Mouse (Mus musculus) MEL-GATA-1-ER (cell line): ENCODE measurements around the gene Prrc2a.

Experiments used
- DNase-seq: peaks from one replicate; pipeline ENCODE4 v3.0.0-alpha.2; 2012; ENCODE audit warnings: low read depth; ENCODE audit errors: extremely low read depth

Prrc2a gene

DNA sequence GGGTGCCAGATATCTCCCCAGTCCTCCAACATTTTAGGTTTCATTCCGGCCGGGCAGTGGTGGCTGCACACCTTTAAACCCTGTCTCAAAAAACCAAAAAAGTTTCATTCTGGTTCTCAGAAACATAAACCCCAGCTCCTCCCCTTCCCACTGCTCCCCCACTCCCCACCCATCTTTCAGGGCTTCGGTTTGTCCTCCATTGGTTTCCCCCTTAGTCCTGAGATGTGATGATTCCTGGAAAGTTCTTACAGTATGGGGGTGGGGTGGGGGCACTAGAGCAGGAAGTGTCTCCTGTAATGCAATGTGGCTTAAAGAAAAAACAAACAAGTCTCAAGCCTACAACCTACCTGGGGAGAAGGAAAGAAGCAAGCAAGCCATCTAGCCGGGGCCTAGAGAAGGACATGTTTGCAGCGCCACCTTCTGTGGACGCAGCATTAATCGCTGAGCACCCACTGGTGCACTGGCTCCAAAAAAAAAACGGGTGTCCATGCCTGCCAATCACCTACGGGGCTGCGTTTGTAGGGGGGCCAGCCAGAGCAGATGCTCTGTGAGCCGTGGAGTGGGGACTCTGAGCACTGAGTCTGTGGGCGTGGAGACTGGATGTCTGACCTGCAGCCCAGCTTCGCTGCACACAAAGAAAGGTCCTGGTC lies 58.8 kb downstream of the Prrc2a start:
- no peak for DNase-seq

DNA sequence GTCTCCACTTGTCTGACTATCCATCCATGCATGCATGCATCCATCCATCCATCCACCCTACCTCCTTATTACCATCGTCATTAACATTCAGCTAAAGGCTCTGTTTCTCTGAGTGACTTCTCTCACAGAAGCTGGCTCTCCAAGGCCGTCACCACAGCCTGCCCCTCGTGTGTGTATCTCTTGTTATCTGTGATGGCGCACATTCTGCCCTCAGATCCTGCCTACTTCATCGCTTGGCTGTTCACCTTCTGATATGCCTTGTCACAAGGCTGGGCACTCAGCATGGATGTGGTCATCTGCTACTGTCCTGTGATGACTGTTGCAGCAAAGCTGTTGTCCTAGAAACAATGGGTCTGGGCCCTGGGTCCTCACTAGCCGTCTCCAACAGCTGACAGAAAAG lies 59.9 kb downstream of the Prrc2a start:
- peak; percentile 79 for DNase-seq

DNA sequence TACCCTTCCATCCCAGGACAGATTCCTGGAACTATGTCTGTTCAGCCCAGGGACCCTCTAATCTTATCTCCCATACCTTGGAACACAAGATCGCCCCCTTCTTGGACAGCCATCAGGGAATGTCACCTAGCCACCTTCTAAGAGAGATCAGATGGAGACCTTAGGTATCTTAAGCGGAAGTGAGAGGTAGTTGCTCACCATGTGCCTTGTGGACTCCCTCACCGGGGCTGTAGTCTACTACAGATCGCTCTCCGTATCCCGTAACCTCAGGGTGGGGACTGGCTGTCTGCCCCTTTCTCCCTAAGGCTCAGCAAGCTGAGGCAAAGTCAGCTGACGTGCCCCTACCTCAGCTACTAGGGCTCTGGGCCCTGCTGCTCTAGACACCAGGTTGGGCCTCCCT lies 60.6 kb downstream of the Prrc2a start:
- DNase-seq: no peak

DNA sequence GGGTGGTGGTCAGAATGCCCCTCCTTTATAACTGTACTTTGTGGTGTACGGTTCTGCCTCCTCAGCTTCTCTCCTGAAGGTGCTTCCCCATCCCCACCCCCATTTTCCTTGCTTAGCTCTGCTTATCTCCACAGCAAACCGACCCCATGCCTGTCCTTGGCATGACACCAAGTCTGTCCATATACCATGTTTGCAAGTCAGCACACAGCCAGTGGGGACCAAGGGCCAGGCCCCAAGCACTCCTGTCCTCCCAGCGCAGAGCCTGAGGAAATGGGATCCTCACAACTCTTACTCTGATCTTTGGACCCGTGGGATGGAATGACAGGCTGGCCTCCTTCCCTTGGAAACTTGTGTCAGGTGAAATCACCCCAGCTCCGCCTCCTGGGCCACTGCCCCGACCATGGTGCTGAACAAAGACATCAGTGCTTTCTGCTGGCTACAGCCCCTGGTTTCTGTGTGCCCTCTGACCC lies 61.4 kb downstream of the Prrc2a start:
- DNase-seq: peak; percentile 93

DNA sequence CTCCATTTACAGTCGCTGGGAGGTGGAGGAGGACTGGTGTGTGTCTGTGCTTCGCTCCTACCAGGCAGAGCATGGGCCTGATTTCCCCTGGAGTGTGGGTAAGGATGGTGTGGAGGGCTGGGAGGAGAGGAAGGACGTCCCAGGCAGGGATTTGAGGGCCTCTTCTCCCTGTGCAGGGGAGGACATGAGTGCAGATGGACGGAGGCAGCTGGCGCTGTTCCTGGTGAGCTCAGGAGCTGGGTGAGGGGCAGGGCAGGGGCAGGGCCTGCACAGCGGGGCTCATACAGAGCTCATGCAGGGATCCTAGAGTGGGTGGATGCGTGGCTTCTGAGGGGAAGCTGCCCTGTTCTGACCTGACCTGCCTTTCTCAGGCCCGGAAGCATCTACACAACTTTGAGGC lies 62.4 kb downstream of the Prrc2a start:
- no peak for DNase-seq

DNA sequence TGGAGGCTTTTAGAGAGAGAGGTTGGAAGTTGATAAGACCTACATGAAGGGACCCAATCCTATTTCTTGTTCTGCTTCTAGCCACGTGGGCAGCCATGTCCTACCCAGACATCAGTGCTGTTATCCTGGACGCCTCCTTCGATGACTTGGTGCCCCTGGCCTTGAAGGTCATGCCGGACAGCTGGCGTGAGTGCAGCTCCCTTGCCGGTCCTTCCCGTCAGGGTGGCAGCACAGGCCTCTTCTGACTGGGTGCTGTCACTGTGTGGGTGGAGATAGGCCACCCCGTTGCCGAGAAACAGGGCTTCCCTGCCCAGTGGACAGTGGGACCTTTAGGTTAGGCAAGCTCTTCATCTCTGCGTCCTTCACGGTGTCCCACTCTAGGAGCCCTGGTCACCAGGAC lies 63.5 kb downstream of the Prrc2a start:
- no peak for DNase-seq

DNA sequence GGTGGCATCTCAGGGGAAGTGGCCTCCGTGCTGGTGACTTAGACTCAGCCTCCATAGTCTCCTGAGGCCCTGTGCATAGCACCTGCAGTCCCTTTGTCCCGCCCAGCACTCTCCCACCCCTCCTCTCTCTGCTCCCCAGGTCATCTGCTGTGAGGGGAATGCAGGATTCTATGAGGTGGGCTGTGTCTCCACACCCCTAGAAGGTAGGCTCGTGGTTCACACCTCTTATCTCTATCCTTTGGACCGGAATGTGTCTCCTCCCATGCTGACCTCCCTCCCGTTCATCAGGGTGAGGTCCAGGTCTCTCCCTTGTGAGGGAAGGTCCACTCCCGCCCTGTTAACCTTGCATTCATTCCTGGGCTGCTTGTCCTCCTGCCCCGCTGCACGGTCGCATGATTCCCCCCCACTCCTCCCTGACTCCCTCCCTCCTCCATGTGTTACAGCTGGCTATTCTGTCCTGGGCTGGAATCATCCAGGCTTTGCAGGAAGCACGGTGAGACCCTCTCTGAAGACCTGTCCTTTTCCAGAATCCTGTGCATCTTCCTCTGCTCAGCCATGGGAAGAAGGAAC lies 64.4 kb downstream of the Prrc2a start:
- no peak for DNase-seq
